Mouse (Mus musculus) central nervous system, embryonic 14 days (tissue): ENCODE data around the gene Npy1r. TPM values are rescaled to one million over a fixed set of nuclear protein-coding genes. Genes with fewer than 3 reads are reported as not detected.

Experiments used
- polyA plus RNA-seq: library from polyadenylated mRNA; depleted of rRNA; stranded (reverse); fragments of >200 nt; gene quantifications from 2 replicates; pipeline ENCODE4 v1.2.3, GENCODE M21; 2012; rRNA removed

The Npy1r gene
- 3.1 and 4.3 TPM in 2 replicates for polyA plus RNA-seq

GRCm38 (mm10) chr8:66696970-66697843 lies at the start of gene Npy1r:
Npy1r (plus strand) TSS chr8:66697192.

GRCm38 (mm10) chr8:66687511-66688329 lies 9.3 kb upstream of the Npy1r start, which contains the start of gene Npy5r:
Npy5r (minus strand) TSS chr8:66688128.

Other genes with a start within 250 kb of the Npy1r start
- 11.4 and 12.5 TPM in 2 replicates for gene Tma16, start 210.7 kb upstream of the Npy1r start, polyA plus RNA-seq
- 0.01 and 0.02 TPM in 2 replicates for gene Tktl2, start 185.4 kb upstream of the Npy1r start, polyA plus RNA-seq
- 0.56 and 0.66 TPM in 2 replicates for gene Npy5r, start 9.1 kb upstream of the Npy1r start, polyA plus RNA-seq
- 8.5 and 8.6 TPM in 2 replicates for gene Naf1, start 163.0 kb downstream of the Npy1r start, polyA plus RNA-seq